Mouse (Mus musculus): ENCODE measurements around the gene Gm42372.

Gene Gm42372

GRCm38 (mm10) chr7:17030239-17030638, 47.4 kb downstream of the Gm42372 start:
- DNase-seq (ENCODE audit: extremely low read depth, low read depth), result no peak
